Mouse (Mus musculus) adrenal gland, adult 2 months (tissue): ENCODE results near the gene Atp6v0e. TPM values are rescaled to one million over a fixed set of nuclear protein-coding genes. Genes with fewer than 3 reads are reported as not detected.

Experiments used
- DNase-seq: peaks from one replicate; pipeline ENCODE4 v3.0.0; 2021
- polyA plus RNA-seq: library from polyadenylated mRNA; depleted of rRNA; stranded (reverse); fragments of >200 nt; gene quantifications from 2 replicates; pipeline ENCODE4 v1.2.3, GENCODE M21; 2012; rRNA removed
- total RNA-seq, 2 experiments: library from RNA; stranded (reverse); gene quantifications; 2 replicates each; pipeline ENCODE4 v1.2.3; 2021

The Atp6v0e gene
- total and polyA plus RNA-seq, 3 experiments: 193 to 229 (median 213) TPM

- DNase-seq: no peak
Measured at GRCm38 (mm10) chr17:26717868-26718267, 54.8 kb downstream of the Atp6v0e start.

- no peak for DNase-seq
Measured at GRCm38 (mm10) chr17:26719405-26719804, 56.4 kb downstream of the Atp6v0e start.

GRCm38 (mm10) chr17:26721802-26722201 is 58.8 kb downstream of the Atp6v0e start:
- no peak for DNase-seq

GRCm38 (mm10) chr17:26724790-26725189 is 61.8 kb downstream of the Atp6v0e start:
- no peak for DNase-seq

GRCm38 (mm10) chr17:26726674-26727073 is 63.6 kb downstream of the Atp6v0e start:
- no peak for DNase-seq

GRCm38 (mm10) chr17:26727110-26727755 is 64.2 kb downstream of the Atp6v0e start:
- DNase-seq: no peak

GRCm38 (mm10) chr17:26742581-26742980 is 79.5 kb downstream of the Atp6v0e start:
- DNase-seq: no peak

GRCm38 (mm10) chr17:26743294-26743693 is 80.3 kb downstream of the Atp6v0e start:
- no peak for DNase-seq

Other genes with a start within 250 kb of the Atp6v0e start
- 10 to 100 TPM; 31.7 to 48.5 TPM for gene Neurl1b, start 248.4 kb upstream of the Atp6v0e start, total RNA-seq
- 142 and 152 TPM in 2 replicates for gene Neurl1b, start 248.4 kb upstream of the Atp6v0e start, polyA plus RNA-seq
- 100 to 1,000 TPM; 166 to 170 TPM for gene Ergic1, start 101.7 kb upstream of the Atp6v0e start, total RNA-seq
- gene Ergic1, start 101.7 kb upstream of the Atp6v0e start, polyA plus RNA-seq: 132 and 156 TPM in 2 replicates
- 10 to 100 TPM; 33.5 to 67.7 TPM for gene Dusp1, start 101.1 kb upstream of the Atp6v0e start, total RNA-seq
- 80.9 and 86.9 TPM in 2 replicates for gene Dusp1, start 101.1 kb upstream of the Atp6v0e start, polyA plus RNA-seq
- 10 to 100 TPM; 66.8 to 75.4 TPM for gene Crebrf, start 52.4 kb downstream of the Atp6v0e start, total RNA-seq
- 1.2 TPM in 2 replicates for gene Crebrf, start 52.4 kb downstream of the Atp6v0e start, polyA plus RNA-seq
- 10 to 100 TPM; 22.1 to 22.3 TPM for gene Bnip1, start 117.8 kb downstream of the Atp6v0e start, total RNA-seq
- 10.1 and 12.9 TPM in 2 replicates for gene Bnip1, start 117.8 kb downstream of the Atp6v0e start, polyA plus RNA-seq
- gene Nkx2-5, start 181.8 kb downstream of the Atp6v0e start, total RNA-seq: not detected
- gene Nkx2-5, start 181.8 kb downstream of the Atp6v0e start, polyA plus RNA-seq: 0.16 and 0.26 TPM in 2 replicates